Mouse (Mus musculus) 3134 (cell line): ENCODE results near the gene Adcy4.

Source experiments
- DNase-seq: peaks from one replicate; pipeline ENCODE4 v3.0.0-alpha.2; 2011; ENCODE audit warnings: low spot score; ENCODE audit not compliant: insufficient read length; ENCODE audit errors: extremely low read depth

Gene Adcy4

DNA sequence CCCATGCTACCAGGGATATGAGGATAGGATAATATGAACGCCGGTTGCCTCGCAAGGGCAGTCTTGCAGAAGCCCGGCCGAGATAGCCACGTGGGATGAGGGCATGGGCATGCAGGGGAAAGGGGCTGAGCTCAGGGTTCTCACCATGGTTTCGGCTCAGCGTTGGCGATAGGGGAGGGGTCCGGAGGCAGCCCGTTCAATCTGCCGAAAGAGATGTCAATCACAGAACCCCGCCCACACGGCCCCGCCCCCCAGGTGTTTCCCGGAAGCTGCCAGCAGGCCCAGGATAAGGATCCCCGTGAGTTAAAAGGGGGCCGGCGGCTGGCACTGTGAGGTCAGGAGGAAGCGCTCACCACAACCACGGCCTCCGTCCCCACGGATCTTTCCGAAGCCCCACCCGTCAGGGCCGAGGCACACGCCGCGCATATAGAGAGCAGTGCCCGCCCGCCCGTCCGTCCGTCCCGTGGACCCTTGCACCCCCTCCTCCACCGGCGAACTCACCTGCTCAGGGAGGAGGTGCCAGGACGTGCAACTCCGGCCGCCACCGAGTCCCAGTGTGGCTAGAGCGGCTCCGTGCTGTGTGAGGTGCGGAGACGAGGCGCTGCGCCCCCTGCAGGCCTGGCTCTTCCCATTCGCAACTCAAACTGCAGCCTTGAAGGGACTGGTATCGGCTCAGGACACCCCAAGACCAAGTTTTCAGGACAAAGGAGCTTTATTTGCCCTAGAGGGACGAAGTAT lies 62.0 kb downstream of the Adcy4 start, which contains the start of gene Rabggta:
TSS of gene Rabggta (minus strand) at position 564 of the 738 bp plus-strand sequence.
- DNase-seq: peak; percentile 88

DNA sequence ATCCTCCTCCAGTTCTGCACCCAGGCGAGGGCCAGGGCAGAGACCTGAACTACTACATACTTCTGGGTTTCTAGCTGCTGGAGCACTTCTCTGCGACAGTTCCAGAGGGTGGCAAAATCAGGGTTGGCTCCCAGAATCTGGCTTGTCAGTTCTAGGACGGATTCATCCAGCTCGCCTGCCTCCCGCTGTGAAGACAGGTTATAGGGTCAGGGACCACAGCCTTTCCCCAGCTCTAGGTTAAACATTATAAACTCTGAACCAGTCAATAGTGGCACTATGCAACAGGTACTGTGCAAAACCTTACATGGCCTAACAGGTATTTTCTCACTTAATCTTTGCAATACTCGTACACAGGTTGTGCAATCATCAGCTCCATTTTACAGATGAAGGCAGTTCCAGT lies 62.8 kb downstream of the Adcy4 start:
- DNase-seq: no peak

DNA sequence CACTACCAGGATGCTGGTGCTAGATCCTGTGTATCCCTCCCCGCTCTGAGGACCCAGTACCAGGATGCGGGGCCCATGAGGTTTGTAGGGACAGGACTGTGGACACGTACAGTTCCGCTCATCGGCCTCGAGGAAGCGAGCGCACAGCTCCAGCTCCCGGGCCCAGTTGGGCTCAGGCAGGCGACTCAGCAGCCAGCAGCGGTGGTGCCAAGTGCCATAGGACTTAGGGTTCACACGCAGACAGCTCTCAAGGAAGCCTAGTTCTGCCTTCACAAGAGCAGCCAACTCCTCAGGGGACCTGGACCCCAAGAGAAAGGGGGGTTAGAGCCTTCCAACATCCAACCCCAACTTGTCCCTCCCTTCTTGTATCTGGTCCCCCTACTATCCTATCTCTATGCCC lies 63.2 kb downstream of the Adcy4 start:
- no peak for DNase-seq

DNA sequence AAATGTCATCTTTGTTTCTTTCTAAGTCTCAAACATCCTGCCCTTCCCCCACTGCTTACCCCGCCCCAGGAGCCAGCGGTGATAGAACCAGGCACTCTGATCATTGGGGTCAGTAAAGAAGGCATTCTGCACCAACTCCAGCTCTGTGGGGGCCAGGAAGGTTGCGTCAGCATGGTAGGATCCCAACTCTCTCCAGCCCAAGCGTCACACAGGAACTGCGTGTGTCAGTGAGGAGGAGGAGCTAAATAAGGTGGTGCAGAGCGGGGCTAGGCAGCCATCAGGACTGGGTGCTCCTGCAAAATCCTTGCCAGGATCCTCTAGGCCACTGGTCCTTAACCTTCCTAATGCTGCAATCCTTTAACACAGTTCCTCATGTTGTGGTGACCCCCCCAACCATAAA lies 64.2 kb downstream of the Adcy4 start:
- DNase-seq: no peak
